Mouse (Mus musculus) layer of hippocampus, postnatal 25 days (tissue): ENCODE measurements around the gene Thnsl2. TPM values are rescaled to one million over a fixed set of nuclear protein-coding genes. Genes with fewer than 3 reads are reported as not detected.

Experiments used
- DNase-seq, 2 experiments: peaks; one replicate each; pipeline ENCODE4 v3.0.0; 2022; ENCODE audit warnings: mixed read lengths in 2 of 2, low spot score in 1 of 2; ENCODE audit errors: extremely low spot score in 1 of 2
- total RNA-seq, 2 experiments: library from RNA; stranded (reverse); gene quantifications; 2 replicates each; pipeline ENCODE4 v1.2.3; 2021

Thnsl2 gene
- total RNA-seq, 2 experiments from 2014 or later: 3.7 TPM

- no peak for DNase-seq
Observed at GRCm38 (mm10) chr6:71135031-71135430, 9.2 kb downstream of the Thnsl2 start.

GRCm38 (mm10) chr6:71133559-71133958 is 10.7 kb downstream of the Thnsl2 start:
- no peak for DNase-seq

- DNase-seq: no peak
Observed at GRCm38 (mm10) chr6:71131038-71131437, 13.2 kb downstream of the Thnsl2 start.

- no peak for DNase-seq
Observed at GRCm38 (mm10) chr6:71130269-71130668, 14.0 kb downstream of the Thnsl2 start.

- no peak for DNase-seq
Observed at GRCm38 (mm10) chr6:71129071-71129470, 15.2 kb downstream of the Thnsl2 start.

- DNase-seq: no peak
Observed at GRCm38 (mm10) chr6:71126290-71126689, 17.9 kb downstream of the Thnsl2 start.

GRCm38 (mm10) chr6:71125043-71125893 is 19.0 kb downstream of the Thnsl2 start:
- DNase-seq: peak; percentile 87 to 93

GRCm38 (mm10) chr6:71119577-71120254 is 24.5 kb downstream of the Thnsl2 start:
- DNase-seq: no peak

GRCm38 (mm10) chr6:71111419-71112113 is 32.7 kb downstream of the Thnsl2 start:
- no peak for DNase-seq

- DNase-seq: no peak
Observed at GRCm38 (mm10) chr6:71106170-71106945, 37.9 kb downstream of the Thnsl2 start.

- DNase-seq: no peak
Observed at GRCm38 (mm10) chr6:71096126-71096525, 48.1 kb downstream of the Thnsl2 start.

GRCm38 (mm10) chr6:71094693-71095092 is 49.5 kb downstream of the Thnsl2 start:
- peak in 1 of 2 experiments; percentile 28 for DNase-seq

GRCm38 (mm10) chr6:71093686-71094085 is 50.6 kb downstream of the Thnsl2 start:
- DNase-seq: no peak

- DNase-seq: no peak
Observed at GRCm38 (mm10) chr6:71090475-71090874, 53.8 kb downstream of the Thnsl2 start.

- no peak for DNase-seq
Observed at GRCm38 (mm10) chr6:71089735-71090134, 54.5 kb downstream of the Thnsl2 start.

- no peak for DNase-seq
Observed at GRCm38 (mm10) chr6:71088992-71089391, 55.2 kb downstream of the Thnsl2 start.

GRCm38 (mm10) chr6:71083441-71083840 is 60.8 kb downstream of the Thnsl2 start:
- DNase-seq: no peak

- no peak for DNase-seq
Observed at GRCm38 (mm10) chr6:71082084-71082483, 62.2 kb downstream of the Thnsl2 start.

- DNase-seq: no peak
Observed at GRCm38 (mm10) chr6:71081230-71081629, 63.0 kb downstream of the Thnsl2 start.
